Mouse (Mus musculus): ENCODE data around the gene Ddc. TPM values are rescaled to one million over a fixed set of nuclear protein-coding genes. Genes with fewer than 3 reads are reported as not detected.

Gene Ddc
- polyA plus RNA-seq (2012; rRNA removed), result 3.4 and 4.1 TPM in 2 replicates

GRCm38 (mm10) chr11:11897645-11898357 is at the start of gene Ddc:
Ddc (minus strand) TSS chr11:11898144.
- no peak for DNase-seq (ENCODE audit: low spot score)

GRCm38 (mm10) chr11:11945766-11946165 is 47.8 kb upstream of the Ddc start:
- DNase-seq (ENCODE audit: low spot score), result no peak

GRCm38 (mm10) chr11:11944814-11945213 is 46.9 kb upstream of the Ddc start:
- no peak for DNase-seq (ENCODE audit: low spot score)

GRCm38 (mm10) chr11:11944082-11944349 is 46.1 kb upstream of the Ddc start:
- DNase-seq (ENCODE audit: low spot score), result no peak

- DNase-seq (ENCODE audit: low spot score), result no peak
Observed at GRCm38 (mm10) chr11:11943240-11944081, 45.5 kb upstream of the Ddc start.

- DNase-seq (ENCODE audit: low spot score), result no peak
Observed at GRCm38 (mm10) chr11:11942320-11943217, 44.6 kb upstream of the Ddc start.

- DNase-seq (ENCODE audit: low spot score), result no peak
Observed at GRCm38 (mm10) chr11:11940833-11941681, 43.1 kb upstream of the Ddc start.

GRCm38 (mm10) chr11:11939611-11940010 is 41.7 kb upstream of the Ddc start:
- DNase-seq (ENCODE audit: low spot score), result no peak

GRCm38 (mm10) chr11:11938591-11938990 is 40.6 kb upstream of the Ddc start:
- no peak for DNase-seq (ENCODE audit: low spot score)

GRCm38 (mm10) chr11:11937340-11938030 is 39.5 kb upstream of the Ddc start:
- DNase-seq (ENCODE audit: low spot score), result no peak

GRCm38 (mm10) chr11:11934808-11935207 is 36.9 kb upstream of the Ddc start:
- DNase-seq (ENCODE audit: low spot score), result no peak

- no peak for DNase-seq (ENCODE audit: low spot score)
Observed at GRCm38 (mm10) chr11:11932102-11932789, 34.3 kb upstream of the Ddc start.

GRCm38 (mm10) chr11:11931688-11932087 is 33.7 kb upstream of the Ddc start:
- no peak for DNase-seq (ENCODE audit: low spot score)

- DNase-seq (ENCODE audit: low spot score), result no peak
Observed at GRCm38 (mm10) chr11:11930527-11930926, 32.6 kb upstream of the Ddc start.

GRCm38 (mm10) chr11:11929059-11929458 is 31.1 kb upstream of the Ddc start:
- no peak for DNase-seq (ENCODE audit: low spot score)

- DNase-seq (ENCODE audit: low spot score), result no peak
Observed at GRCm38 (mm10) chr11:11928586-11928985, 30.6 kb upstream of the Ddc start.

GRCm38 (mm10) chr11:11923900-11924299 is 26.0 kb upstream of the Ddc start:
- no peak for DNase-seq (ENCODE audit: low spot score)

- no peak for DNase-seq (ENCODE audit: low spot score)
Observed at GRCm38 (mm10) chr11:11923345-11923744, 25.4 kb upstream of the Ddc start.

- no peak for DNase-seq (ENCODE audit: low spot score)
Observed at GRCm38 (mm10) chr11:11922106-11922505, 24.2 kb upstream of the Ddc start.

All from urinary bladder, adult 2 months (tissue).